Mouse (Mus musculus): ENCODE measurements around the gene Syk. TPM values are rescaled to one million over a fixed set of nuclear protein-coding genes. Genes with fewer than 3 reads are reported as not detected.

Gene Syk
- polyA plus RNA-seq, 1 experiment from 2014 or later = 7.9 TPM

GRCm38 (mm10) chr13:52659171-52659665, 76.2 kb downstream of the Syk start:
- ATAC-seq (replicated peaks; ENCODE audit: extremely low read depth, insufficient read depth, low FRiP score) = no peak

GRCm38 (mm10) chr13:52669889-52670288, 86.9 kb downstream of the Syk start:
- no peak overlapping the region for H3K9ac ChIP-seq (ENCODE audit: low read length)
- no peaks in the 10 kb centered on the region for H3K27me3 ChIP-seq (ENCODE audit: control insufficient read depth, insufficient read depth, low read length)
- no peaks in the 10 kb centered on the region for H3K4me1 ChIP-seq (ENCODE audit: control insufficient read depth, insufficient read depth, low read length)
- no peak overlapping the region for H3K4me2 ChIP-seq (ENCODE audit: low read depth, low read length)
- no peak overlapping the region for H3K4me3 ChIP-seq (ENCODE audit: low read length)
- WGBS = 57% methylated on average over 3 of the region's 3 CpGs
- no peak overlapping the region for H3K27ac ChIP-seq (ENCODE audit: low read length)
- ATAC-seq (replicated peaks; ENCODE audit: extremely low read depth, insufficient read depth, low FRiP score) = no peak
- H3K9me3 ChIP-seq (replicated peaks; ENCODE audit: control insufficient read depth, low read length) = 0 out of 2 replicates have a peak, but pooled peaks cover 4% of the 10 kb centered on the region
- no peaks in the 10 kb centered on the region for H3K36me3 ChIP-seq (ENCODE audit: control insufficient read depth, insufficient read depth)

More at GRCm38 (mm10) chr13:52659171-52659665, 76.2 kb downstream of the Syk start:
- Histone ChIP-seq H3K4me2 (ENCODE audit: low read depth, low read length) (no peak overlapping the region), H3K4me3 (ENCODE audit: low read length) (no peak overlapping the region), H3K4me1 (ENCODE audit: control insufficient read depth, insufficient read depth, low read length) (no peaks in the 10 kb centered on the region), H3K9ac (ENCODE audit: low read length) (no peak overlapping the region), H3K9me3 (replicated peaks; ENCODE audit: control insufficient read depth, low read length) (no peaks in the 10 kb centered on the region), H3K27me3 (ENCODE audit: control insufficient read depth, insufficient read depth, low read length) (peaks cover 8% of the 10 kb centered on the region; the same call in 1 of the 2 replicates), H3K27ac (ENCODE audit: low read length) (no peak overlapping the region), H3K36me3 (ENCODE audit: control insufficient read depth, insufficient read depth) (no peaks in the 10 kb centered on the region)
- 81% methylated on average over 11 of the region's 11 CpGs for WGBS

GRCm38 (mm10) chr13:52673272-52673671, 90.3 kb downstream of the Syk start:
- H3K36me3 ChIP-seq (ENCODE audit: control insufficient read depth, insufficient read depth) = no peaks in the 10 kb centered on the region
- H3K27ac ChIP-seq (ENCODE audit: low read length) = no peak overlapping the region
- H3K9ac ChIP-seq (ENCODE audit: low read length) = no peak overlapping the region
- peaks cover 4% of the 10 kb centered on the region; the same call in 1 of the 2 replicates for H3K9me3 ChIP-seq (replicated peaks; ENCODE audit: control insufficient read depth, low read length)
- H3K27me3 ChIP-seq (ENCODE audit: control insufficient read depth, insufficient read depth, low read length) = no peaks in the 10 kb centered on the region
- no peak for ATAC-seq (replicated peaks; ENCODE audit: extremely low read depth, insufficient read depth, low FRiP score)
- WGBS = 41% methylated on average over 4 of the region's 4 CpGs
- H3K4me1 ChIP-seq (ENCODE audit: control insufficient read depth, insufficient read depth, low read length) = no peaks in the 10 kb centered on the region
- no peak overlapping the region for H3K4me2 ChIP-seq (ENCODE audit: low read depth, low read length)
- no peak overlapping the region for H3K4me3 ChIP-seq (ENCODE audit: low read length)

- Histone ChIP-seq H3K4me3 (ENCODE audit: low read length) (no peak overlapping the region), H3K9ac (ENCODE audit: low read length) (no peak overlapping the region), H3K4me1 (ENCODE audit: control insufficient read depth, insufficient read depth, low read length) (no peaks in the 10 kb centered on the region), H3K9me3 (replicated peaks; ENCODE audit: control insufficient read depth, low read length) (peaks cover 4% of the 10 kb centered on the region; the same call in 1 of the 2 replicates), H3K27me3 (ENCODE audit: control insufficient read depth, insufficient read depth, low read length) (no peaks in the 10 kb centered on the region), H3K4me2 (ENCODE audit: low read depth, low read length) (no peak overlapping the region), H3K27ac (ENCODE audit: low read length) (no peak overlapping the region), H3K36me3 (ENCODE audit: control insufficient read depth, insufficient read depth) (no peaks in the 10 kb centered on the region)
- no peak for ATAC-seq (replicated peaks; ENCODE audit: extremely low read depth, insufficient read depth, low FRiP score)
- WGBS = 57% methylated on average over 4 of the region's 4 CpGs
These were observed 90.9 kb downstream of the Syk start for GRCm38 (mm10) chr13:52673856-52674255.

GRCm38 (mm10) chr13:52674839-52675238, 91.9 kb downstream of the Syk start:
- Histone ChIP-seq H3K27ac (ENCODE audit: low read length) (no peak overlapping the region), H3K27me3 (ENCODE audit: control insufficient read depth, insufficient read depth, low read length) (no peaks in the 10 kb centered on the region), H3K4me2 (ENCODE audit: low read depth, low read length) (no peak overlapping the region; the same call in 1 of the 2 replicates), H3K4me1 (ENCODE audit: control insufficient read depth, insufficient read depth, low read length) (no peaks in the 10 kb centered on the region), H3K9ac (ENCODE audit: low read length) (no peak overlapping the region), H3K36me3 (ENCODE audit: control insufficient read depth, insufficient read depth) (no peaks in the 10 kb centered on the region), H3K9me3 (replicated peaks; ENCODE audit: control insufficient read depth, low read length) (peaks cover 4% of the 10 kb centered on the region; the same call in 1 of the 2 replicates), H3K4me3 (ENCODE audit: low read length) (no peak overlapping the region)
- ATAC-seq (replicated peaks; ENCODE audit: extremely low read depth, insufficient read depth, low FRiP score) = no peak
- 18% methylated on average over 7 of the region's 12 CpGs for WGBS

GRCm38 (mm10) chr13:52675526-52676294, 92.7 kb downstream of the Syk start:
- Histone ChIP-seq H3K9me3 (replicated peaks; ENCODE audit: control insufficient read depth, low read length) (peaks cover 4% of the 10 kb centered on the region; the same call in 1 of the 2 replicates), H3K27me3 (ENCODE audit: control insufficient read depth, insufficient read depth, low read length) (no peaks in the 10 kb centered on the region), H3K4me3 (ENCODE audit: low read length) (no peak overlapping the region), H3K36me3 (ENCODE audit: control insufficient read depth, insufficient read depth) (no peaks in the 10 kb centered on the region), H3K4me2 (ENCODE audit: low read depth, low read length) (no peak overlapping the region), H3K27ac (ENCODE audit: low read length) (no peak overlapping the region), H3K9ac (ENCODE audit: low read length) (no peak overlapping the region), H3K4me1 (ENCODE audit: control insufficient read depth, insufficient read depth, low read length) (no peaks in the 10 kb centered on the region)
- no peak for ATAC-seq (replicated peaks; ENCODE audit: extremely low read depth, insufficient read depth, low FRiP score)
- WGBS = 79% methylated on average over 8 of the region's 8 CpGs

GRCm38 (mm10) chr13:52676671-52677445, 93.9 kb downstream of the Syk start:
- Histone ChIP-seq H3K4me1 (ENCODE audit: control insufficient read depth, insufficient read depth, low read length) (no peaks in the 10 kb centered on the region), H3K27me3 (ENCODE audit: control insufficient read depth, insufficient read depth, low read length) (no peaks in the 10 kb centered on the region), H3K36me3 (ENCODE audit: control insufficient read depth, insufficient read depth) (no peaks in the 10 kb centered on the region), H3K4me3 (ENCODE audit: low read length) (no peak overlapping the region), H3K4me2 (ENCODE audit: low read depth, low read length) (no peak overlapping the region), H3K27ac (ENCODE audit: low read length) (no peak overlapping the region), H3K9me3 (replicated peaks; ENCODE audit: control insufficient read depth, low read length) (peaks cover 4% of the 10 kb centered on the region; the same call in 1 of the 2 replicates), H3K9ac (ENCODE audit: low read length) (no peak overlapping the region)
- no peak for ATAC-seq (replicated peaks; ENCODE audit: extremely low read depth, insufficient read depth, low FRiP score)
- WGBS = 70% methylated on average over 5 of the region's 5 CpGs

GRCm38 (mm10) chr13:52679906-52680305, 96.9 kb downstream of the Syk start:
- no peak overlapping the region for H3K9ac ChIP-seq (ENCODE audit: low read length)
- H3K27me3 ChIP-seq (ENCODE audit: control insufficient read depth, insufficient read depth, low read length) = no peaks in the 10 kb centered on the region
- H3K36me3 ChIP-seq (ENCODE audit: control insufficient read depth, insufficient read depth) = no peaks in the 10 kb centered on the region
- no peaks in the 10 kb centered on the region; the same call in 1 of the 2 replicates for H3K9me3 ChIP-seq (replicated peaks; ENCODE audit: control insufficient read depth, low read length)
- no peak overlapping the region for H3K4me2 ChIP-seq (ENCODE audit: low read depth, low read length)
- no peaks in the 10 kb centered on the region for H3K4me1 ChIP-seq (ENCODE audit: control insufficient read depth, insufficient read depth, low read length)
- WGBS = 67% methylated on average over 5 of the region's 5 CpGs
- ATAC-seq (replicated peaks; ENCODE audit: extremely low read depth, insufficient read depth, low FRiP score) = no peak
- H3K27ac ChIP-seq (ENCODE audit: low read length) = no peak overlapping the region
- H3K4me3 ChIP-seq (ENCODE audit: low read length) = no peak overlapping the region

- WGBS = 80% methylated on average over 5 of the region's 5 CpGs
- no peak overlapping the region for H3K9ac ChIP-seq (ENCODE audit: low read length)
- H3K27me3 ChIP-seq (ENCODE audit: control insufficient read depth, insufficient read depth, low read length) = no peaks in the 10 kb centered on the region
- no peak overlapping the region for H3K27ac ChIP-seq (ENCODE audit: low read length)
- H3K4me2 ChIP-seq (ENCODE audit: low read depth, low read length) = no peak overlapping the region
- no peaks in the 10 kb centered on the region for H3K36me3 ChIP-seq (ENCODE audit: control insufficient read depth, insufficient read depth)
- no peaks in the 10 kb centered on the region; the same call in 1 of the 2 replicates for H3K9me3 ChIP-seq (replicated peaks; ENCODE audit: control insufficient read depth, low read length)
- H3K4me3 ChIP-seq (ENCODE audit: low read length) = no peak overlapping the region
- H3K4me1 ChIP-seq (ENCODE audit: control insufficient read depth, insufficient read depth, low read length) = no peaks in the 10 kb centered on the region
- ATAC-seq (replicated peaks; ENCODE audit: extremely low read depth, insufficient read depth, low FRiP score) = no peak
These were observed 99.1 kb downstream of the Syk start for GRCm38 (mm10) chr13:52682107-52682506.

All from heart, embryonic 16.5 days (tissue).